Mouse (Mus musculus): ENCODE data around the gene Fam186a.
"Not testable (repeated sequence)": the region's sequence is repeated elsewhere in the genome, so short reads cannot be mapped to it uniquely, and the experiment has no call there.

Gene Fam186a

DNA sequence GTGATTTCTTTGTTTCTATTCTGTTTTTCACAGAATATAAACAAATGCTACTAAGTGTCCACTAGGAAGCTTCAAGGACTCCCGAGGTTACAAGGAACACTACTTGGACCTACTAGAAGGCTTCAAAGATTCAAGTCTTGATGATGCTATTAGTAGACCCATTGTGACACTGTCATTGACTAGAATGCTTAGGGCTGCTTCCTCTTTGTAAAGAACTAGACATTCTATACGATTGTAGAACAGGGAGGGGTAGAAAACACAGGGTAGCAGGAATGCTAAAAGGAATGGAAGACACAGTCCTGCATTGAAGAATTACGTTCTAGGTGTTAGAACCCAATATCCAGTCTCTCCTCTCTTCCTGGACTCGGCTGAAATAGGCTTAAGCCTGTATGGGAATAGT, at the start of gene Fam186a:
Gene Fam186a (minus strand): TSS at position 101 of the 400 bp plus-strand sequence.
- DNase-seq = no peak

DNA sequence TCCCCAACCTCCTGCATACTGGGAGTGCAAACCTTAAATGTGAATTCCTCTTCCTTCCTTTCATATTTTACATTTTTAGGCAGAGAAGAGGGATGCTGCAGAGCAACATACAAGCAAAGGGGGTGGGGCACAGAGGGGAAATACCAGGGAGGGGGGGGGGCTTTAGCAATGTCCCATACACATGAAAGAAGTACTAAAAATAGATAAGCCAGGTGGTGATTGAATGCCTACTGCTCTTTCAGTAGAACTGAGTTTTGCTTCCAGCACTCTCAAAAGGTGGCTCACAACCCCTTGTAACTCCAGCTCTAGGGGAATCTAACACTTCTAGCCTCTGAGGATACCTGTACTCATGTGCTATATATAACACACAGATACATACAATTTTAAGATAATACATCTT, 39.3 kb upstream of the Fam186a start:
- no peak for DNase-seq

DNA sequence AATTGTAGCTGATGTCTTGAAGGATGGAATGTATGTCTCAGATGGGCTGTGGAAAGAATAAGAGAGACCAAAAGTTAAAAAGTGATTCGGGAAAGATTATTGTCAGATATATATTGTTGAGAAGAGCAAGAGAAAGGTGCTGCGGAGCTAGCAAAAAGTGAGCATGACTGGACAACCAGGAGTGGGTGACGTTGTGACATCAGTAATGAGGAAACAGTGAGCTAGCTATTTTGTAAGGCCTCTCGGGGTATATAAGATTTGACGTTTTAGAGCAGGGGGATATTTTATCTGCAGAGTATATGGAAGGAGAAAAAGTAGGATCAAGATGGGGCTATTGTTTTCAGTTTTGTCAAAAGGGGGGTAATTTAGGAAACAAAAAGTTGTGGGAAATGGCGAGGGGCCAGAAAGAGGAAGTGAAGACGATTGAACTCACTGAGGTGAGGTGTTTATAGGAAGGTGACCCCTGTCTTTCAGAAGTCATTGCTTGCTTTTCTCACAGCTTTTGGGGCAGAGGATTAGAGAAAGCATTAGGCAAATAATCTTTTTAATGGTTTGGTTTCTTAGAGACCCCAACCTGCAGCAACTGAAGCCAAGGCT, 37.9 kb upstream of the Fam186a start:
- no peak for DNase-seq

DNA sequence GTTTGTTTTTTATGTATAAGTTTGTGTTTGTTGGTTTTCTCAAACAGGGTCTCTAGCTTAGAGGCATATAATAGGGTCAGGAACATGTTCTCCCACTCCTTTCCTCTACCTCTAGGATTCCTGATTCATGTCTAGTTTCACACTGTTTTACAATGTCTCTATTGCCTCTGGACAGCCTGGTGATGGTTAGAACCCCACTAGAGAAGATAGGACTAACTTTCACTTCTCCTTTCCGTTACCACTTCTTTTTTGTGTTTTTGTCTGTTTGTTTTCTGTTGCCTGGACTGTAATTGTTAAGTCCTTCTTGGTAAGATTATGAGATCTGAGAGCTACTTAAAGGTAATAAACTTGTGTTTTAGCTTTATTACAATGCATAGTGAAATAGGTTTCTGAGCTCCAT, 32.5 kb upstream of the Fam186a start:
- no peak for DNase-seq

DNA sequence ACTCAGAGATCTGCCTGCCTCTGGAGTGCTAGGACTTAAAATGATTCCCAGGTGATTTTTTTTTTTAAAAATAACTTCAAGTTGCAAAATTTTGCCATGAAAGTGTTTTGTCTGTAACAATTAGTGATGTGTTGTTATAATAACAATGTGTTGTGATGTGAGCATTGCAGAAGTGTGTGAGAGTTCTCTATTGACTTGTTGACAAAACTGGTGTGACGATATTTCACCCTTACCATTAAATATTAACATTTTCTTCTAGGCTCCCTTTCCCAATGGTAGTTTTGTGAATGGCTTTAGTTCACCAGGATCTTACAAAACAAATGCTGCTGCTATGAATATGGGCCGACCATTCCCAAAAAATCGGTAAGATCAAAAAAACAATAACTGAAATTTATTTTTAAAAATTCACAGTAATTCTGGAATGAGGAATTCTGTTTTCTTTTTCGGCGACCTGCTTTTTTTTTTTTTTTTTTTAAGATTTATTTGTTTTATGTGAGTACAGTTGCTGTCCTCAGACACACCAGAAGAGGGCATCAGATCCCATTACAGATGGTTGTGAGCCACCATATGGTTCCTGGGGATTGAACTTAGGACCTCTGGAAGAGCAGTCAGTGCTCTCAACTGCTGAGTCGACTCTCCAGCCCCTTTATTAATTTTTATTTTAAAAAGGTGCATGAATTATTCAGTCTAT, 30.4 kb upstream of the Fam186a start:
- no peak for DNase-seq

DNA sequence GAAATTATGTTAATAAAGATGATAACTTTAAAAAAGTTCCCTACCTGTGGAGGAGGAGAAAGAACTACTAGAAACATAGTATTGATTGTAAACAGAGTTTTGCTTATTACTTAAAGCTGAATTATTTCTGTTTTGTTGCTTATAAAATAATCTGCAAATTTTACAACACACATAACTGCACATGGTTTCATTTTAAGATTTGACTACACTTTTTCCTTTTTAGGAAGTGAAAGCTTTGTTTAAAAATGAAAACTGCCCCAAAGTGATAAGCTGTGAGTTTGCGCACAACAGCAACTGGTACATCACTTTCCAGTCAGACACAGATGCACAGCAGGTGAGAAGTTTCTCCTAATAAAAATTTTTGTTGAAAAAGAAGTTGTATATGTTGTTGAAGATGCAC, 26.2 kb upstream of the Fam186a start:
- DNase-seq = no peak

DNA sequence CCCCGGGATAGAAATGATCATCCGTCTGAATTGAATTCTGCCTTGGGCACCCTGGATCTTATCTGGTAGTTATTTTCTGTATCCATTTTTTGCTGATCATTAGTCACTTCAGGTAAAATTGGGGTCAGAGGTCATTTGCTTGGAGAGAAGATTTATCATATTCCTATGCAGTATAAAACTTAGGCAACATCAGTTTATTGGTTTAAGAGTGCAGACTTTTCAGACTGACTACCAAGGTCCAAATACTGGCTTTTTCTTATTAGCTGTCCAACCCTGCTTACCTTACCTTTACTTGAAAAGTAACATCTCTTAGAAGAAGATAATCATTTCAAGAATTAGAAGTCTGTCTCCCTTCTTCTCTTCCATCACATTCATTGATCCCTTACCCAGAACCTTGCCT, 12.9 kb upstream of the Fam186a start:
- no peak for DNase-seq

DNA sequence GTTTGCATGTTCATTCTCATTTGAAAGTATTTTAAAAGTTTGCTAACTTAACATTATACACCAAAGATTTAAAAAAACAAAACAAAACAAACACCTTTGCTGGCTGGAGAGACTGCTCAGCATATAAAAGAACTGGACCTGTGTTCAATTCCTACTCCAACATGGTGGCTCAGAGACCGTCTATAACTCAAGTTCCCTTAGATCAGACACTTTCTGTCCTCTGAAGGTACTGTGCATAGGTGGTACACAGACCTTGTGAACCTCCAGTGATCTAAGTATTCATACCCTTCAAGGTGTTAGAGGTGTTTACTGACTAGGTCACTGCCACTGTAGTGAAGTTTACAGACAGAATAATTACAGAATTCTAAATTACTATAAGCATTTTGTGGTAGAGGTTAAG, 12.4 kb upstream of the Fam186a start:
- DNase-seq = no peak

DNA sequence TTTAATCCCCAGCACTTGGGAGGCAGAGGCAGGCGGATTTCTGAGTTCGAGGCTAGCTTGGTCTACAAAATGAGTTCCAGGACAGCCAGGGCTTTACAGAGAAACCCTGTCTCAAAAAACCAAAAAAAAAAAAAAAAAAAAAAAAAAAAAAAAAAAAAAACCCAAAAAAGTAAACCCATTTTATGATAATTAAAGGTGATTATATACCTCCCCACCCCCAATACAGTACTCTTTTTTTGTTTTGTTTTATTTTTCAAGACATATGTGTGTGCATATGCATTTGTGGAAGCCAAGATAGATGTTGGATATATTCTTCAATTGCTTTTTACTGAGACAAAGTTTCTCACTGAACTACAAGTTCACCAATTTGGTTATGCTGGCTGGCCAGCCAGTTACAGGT, 9.3 kb upstream of the Fam186a start:
- DNase-seq = not testable (repeated sequence)

DNA sequence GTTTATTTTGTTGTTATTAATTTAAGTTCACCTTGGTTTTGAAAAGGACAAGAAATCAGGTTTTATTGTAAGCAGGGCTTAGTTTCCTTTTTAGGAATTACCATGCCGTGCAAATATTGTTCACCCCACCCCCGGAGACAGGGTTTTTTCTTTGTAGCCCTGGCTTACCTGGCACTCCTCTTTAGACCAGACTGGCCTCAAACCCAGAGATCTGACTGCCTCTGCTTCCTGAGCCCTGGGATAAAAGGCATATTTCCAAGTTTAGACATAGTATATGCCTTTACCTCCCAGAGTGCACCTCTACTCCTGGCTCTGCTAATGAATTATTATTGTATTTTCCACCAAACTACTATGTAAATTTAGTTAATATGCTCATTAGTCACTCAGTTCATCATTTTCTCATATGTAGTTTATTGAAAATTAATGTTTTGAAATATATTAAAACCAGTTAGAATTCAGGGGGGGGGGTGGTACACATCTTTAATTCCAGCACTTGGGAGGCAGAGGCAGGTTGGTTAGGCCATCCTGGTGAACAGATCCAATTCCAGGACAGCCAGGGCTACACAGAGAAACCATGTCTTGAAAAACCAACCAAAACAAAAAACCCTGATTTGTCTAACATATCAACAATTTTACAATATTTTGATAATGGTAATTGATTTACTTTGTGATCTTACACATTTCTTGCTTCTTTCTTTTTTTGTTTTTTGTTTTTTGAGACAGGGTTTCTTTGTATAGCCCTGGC, 7.8 kb upstream of the Fam186a start:
- DNase-seq = no peak

DNA sequence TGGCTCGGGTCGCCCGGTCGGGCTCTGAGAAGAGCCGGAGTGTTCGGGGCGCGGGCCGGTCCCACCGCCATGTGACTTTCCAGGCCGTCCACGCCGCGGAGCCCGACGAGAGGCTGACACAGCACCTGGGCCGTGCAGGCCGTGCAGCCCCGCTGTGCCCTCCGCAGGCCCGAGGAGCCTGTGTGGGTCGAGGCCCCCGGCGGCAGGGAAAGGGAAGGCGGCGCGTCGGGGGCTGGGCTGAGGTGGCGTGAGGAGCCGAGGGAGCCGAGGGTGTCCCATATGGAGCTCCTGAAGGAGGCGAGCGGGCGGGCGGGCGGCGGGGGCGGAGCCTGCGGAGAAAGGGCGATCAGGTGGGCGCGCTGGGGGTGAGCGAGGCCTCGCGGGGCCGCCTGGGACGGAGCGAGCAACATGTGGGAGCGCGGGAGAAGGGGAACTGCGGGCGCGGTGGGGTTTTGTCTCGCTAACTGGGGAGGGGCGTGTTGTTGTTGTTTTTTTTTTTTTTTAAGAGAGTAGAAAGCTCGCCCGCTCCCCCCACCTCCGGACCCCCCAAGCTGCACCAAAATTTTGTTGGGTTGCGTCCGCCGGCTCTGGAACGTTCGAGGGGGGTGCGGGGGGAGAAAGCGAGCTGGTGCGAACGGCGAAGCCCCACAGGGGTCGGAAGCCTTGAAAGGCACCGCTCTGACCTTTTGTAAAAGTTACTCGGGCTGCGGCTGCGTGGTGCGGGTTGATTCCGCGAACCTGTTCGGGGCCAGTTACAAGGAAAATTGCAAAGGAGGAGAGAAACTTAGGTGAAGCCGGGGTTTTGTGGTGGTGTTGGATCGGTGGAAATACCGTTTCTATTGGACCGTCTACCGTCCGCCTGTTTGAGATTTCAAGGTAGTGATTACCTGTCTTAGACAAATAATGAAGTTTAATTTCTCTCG, 6.4 kb upstream of the Fam186a start:
- no peak for DNase-seq

DNA sequence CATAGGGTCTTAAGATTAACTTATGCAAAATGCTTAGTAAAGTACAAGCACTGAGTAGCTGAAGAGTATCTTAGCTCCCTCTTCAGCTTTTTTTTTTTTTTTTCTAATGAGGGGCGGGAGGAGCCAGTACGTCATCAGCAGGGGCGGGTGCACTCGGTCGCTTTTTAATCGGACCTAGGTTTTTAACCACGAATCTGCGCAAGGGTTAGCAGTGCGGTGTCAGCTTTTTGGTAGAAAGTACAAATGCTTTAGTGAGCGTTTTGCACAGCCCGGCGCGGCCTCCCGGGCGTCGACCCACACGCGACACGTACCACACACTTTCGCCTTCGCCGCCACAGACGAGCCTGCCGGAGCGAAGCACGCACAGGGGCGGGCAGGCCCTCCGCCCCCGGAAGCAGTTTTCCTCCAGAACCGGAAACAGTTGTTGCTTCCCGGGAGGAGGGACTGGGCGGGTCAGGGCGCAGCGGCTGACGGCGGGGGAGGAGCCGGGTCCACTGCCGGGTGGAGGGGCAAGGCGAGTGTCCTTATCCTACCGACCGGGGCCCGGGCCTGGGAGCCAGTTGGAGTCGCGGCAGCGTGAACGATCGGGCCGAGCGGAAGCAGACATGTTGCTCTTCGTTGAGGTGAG, 5.6 kb upstream of the Fam186a start:
- peak; percentile 96 for DNase-seq

DNA sequence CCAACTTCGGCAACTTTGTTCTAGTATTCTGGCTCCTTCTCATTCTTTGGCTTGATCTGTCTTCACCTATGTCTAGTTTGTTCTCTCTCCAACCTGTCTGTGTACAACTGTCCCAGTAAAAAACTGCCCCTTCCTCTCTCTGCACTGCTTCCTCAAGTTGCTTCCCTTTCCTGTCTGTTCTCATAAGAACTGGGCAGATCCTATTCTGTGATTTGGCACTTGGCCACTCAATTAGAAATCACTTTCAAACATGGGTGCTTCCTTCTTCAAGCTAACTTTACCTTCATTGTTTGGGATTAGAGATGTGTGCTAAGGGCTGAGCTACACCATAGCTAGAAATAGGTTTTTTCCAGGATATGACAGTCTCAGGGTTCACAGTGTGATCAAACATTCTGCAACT, 3.7 kb upstream of the Fam186a start:
- DNase-seq = no peak

DNA sequence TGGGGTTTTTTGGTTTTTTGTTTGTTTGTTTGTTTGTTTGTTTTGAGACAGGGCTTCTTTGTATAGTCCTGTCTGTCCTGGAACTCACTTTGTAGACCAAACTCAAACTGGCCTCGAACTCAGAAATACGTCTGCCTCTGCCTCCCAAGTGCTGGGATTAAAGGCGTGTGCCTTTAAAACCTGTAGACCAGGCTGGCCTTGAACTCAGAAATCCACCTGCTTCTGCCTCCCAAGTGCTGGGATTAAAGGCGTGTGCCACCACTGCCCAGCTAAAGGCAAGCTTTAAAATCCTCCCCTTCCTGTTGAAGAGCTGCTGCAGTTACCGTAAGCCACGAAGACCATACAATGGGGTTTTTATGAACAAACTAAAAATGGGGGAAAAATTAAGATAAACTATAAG, 2.9 kb upstream of the Fam186a start, which contains the start of gene Larp4:
Gene Larp4 (plus strand): TSS at position 301 of the 400 bp plus-strand sequence.
- DNase-seq = not testable (repeated sequence)

DNA sequence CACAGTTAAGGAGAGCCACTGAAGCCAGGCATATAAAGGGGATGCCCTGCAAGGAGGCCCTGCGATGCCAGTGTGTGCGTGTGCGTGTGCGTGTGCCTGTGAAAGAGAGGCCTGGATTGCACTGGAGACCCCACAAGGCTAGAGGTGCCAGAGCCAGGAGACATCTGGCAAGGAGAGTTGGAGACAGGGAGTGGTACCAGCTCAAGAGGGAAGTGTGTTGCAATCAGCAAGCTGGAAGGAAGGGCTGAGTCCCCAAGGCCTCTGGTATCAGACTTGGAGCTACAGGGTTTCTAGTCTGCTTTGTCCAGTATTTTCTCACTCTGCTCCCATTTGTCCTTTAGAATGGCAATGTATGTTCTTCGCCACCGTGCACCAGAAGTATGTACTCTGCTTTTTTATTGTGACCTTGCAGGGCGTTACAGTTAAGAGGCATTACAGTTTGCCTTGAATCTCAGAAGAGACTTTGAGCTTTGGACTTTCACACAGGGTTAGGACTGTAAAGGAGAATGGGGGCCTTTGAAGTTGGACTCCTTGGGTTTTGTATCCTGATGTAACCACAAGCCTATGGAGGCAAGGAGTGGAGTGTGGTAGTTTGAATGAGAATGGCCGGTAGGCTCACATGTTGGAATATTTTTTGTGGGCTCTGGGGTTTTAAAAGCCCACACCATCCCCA, 1.6 kb downstream of the Fam186a start:
- DNase-seq = no peak

DNA sequence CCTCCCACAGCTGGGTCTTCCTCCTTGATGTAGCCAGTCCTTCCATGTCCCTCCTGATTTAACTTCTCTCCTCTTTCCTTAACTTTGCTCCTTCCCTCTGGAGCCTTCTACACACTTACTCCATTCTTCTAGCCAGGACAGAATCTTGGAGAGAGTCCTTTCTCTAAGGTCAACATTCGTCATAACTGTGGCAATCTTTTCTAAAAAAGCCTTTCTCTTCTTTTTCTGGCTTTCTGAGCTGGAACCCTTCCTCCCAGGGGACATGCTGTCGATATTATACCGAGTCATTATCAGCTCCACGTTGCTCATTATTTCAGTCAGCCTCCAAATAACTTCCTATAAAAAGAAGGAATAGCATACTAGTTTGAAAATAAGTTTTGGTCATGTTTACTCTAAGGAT, 11.5 kb downstream of the Fam186a start:
- no peak for DNase-seq

DNA sequence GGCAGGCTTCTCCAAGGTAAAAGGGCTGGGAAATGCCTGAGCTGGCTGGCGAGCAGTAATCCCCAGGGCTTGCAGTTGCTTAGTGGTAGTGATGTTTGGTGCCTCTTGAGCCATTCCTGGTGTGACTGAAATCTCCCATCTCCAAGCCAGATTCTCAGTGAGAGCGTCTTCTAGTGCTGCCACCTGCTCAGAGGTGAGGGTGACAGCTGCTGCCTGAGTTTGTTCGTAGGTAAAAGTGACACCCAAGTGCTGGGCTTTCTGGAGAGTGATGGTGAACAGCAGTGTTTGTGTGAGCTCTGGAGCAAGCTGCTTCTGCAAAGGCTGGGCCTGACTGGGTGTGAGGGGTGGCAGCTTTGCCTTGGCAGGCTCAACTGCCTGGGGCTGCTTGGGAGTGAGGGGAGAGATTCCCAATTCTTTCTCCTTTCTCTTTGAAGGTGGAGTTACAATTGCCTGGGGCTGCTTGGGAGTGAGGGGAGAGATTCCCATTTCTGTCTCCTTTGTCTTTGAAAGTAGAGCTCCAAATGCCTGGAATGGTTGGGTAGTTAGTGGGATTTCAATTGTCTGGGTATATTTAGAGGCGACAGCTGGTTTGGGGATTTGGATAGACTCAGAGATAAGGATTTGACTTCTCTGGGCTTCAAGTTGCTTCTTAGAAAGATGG, 25.8 kb downstream of the Fam186a start:
- DNase-seq = no peak

DNA sequence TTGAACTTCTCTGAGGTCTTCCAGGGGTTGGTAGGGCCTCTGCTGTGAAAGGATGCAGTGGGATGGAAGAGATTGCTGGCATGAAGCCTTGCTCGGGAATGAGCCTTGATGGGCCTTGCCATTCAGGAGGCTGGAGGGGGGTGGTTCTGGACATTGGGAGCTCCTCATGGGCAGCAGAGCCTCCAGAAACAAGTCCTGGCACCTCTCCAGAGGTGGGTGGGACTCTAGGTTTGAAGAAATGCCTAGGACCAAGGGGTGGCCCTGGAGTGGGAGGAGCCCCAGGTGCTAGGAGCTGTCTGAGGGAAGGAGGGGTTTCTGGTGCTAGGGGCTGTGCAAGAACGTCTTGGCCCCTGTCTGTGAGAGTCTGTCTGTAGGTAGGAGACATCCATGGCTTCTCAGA, 26.4 kb downstream of the Fam186a start:
- DNase-seq = no peak

DNA sequence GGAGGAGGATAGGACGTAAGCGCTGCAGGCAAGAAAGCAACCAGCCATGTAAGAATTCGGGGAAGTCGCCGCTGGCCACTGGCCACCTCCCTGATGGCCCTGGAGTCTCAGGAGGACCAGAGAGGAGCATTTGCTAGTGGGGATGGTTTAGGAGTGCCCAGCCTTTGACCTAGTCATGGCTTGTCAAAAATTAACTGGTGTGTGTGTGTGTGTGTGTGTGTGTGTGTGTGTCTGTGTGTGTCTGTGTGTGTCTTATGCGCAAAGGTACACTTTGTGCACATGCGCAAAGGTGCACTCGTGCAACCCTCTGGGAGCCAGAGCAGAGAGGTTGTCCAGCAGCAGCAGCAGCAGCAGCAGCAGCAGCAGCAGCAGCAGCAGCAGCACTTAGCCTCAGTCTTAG, 29.0 kb downstream of the Fam186a start:
- no peak for DNase-seq

DNA sequence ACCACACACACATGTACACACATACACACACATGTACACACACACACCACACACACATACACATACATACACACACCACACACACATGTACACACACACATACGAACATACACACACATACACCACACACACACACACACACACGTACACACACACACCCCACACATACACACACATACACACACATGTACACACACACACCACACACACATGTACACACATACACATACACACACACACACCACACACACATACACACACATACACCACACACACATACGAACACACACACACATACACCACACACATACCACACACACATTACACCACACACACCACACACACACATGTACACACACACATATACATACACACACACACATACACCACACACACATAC, 30.2 kb downstream of the Fam186a start:
- DNase-seq = no peak

DNA sequence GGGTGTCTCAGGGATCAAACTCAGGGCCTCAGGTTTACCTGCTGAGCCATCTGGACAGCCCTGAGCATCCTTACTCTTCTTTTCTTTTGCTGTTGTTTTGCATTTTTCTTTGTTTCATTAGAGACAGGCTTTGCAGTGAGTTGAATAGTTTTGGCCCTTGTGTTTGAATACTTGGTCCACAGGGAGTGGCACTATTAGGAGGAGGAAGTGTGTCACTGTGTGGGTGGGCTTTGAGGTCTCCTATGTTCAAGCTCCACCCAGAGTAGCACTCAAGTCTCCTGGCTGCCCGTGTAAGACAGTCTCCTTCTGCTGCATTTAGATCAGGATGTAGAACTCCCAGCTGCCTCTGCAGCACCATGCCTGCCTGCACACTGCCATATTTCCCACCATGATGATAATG, 32.4 kb downstream of the Fam186a start:
- DNase-seq = no peak

All from thymus, postnatal 25 days (tissue).